Mouse (Mus musculus): ENCODE data around the gene Lhfpl5. TPM values are rescaled to one million over a fixed set of nuclear protein-coding genes. Genes with fewer than 3 reads are reported as not detected.

Gene Lhfpl5
- polyA plus RNA-seq, 1 experiment from 2014 or later = 0.48 TPM

Small RNAs within 50 kb of the gene (microRNA-seq; reads per million reads assigned to microRNA genes)
- not detected for gene Gm25195
- gene Mir6969 = not detected

Other genes starting within 250 kb of the Lhfpl5 start
- 615 and 635 TPM in 2 replicates for gene Rpl10a, start 247.2 kb upstream of the Lhfpl5 start, polyA plus RNA-seq (2015; fragmentation: Nextera tagmentation; extraction: Ambion mirVana)
- gene Tead3, start 224.8 kb upstream of the Lhfpl5 start, polyA plus RNA-seq (2015; fragmentation: Nextera tagmentation; extraction: Ambion mirVana) = 11.6 and 12.4 TPM in 2 replicates
- 7.6 and 9.3 TPM in 2 replicates for gene Tulp1, start 210.4 kb upstream of the Lhfpl5 start, polyA plus RNA-seq (2015; fragmentation: Nextera tagmentation; extraction: Ambion mirVana)
- 38.5 and 43.8 TPM in 2 replicates for gene Fkbp5, start 58.1 kb upstream of the Lhfpl5 start, polyA plus RNA-seq (2015; fragmentation: Nextera tagmentation; extraction: Ambion mirVana)
- gene Armc12, start 44.8 kb upstream of the Lhfpl5 start, polyA plus RNA-seq (2015; fragmentation: Nextera tagmentation; extraction: Ambion mirVana) = not detected in 2 replicates
- not detected in 2 replicates for gene Clpsl2, start 26.2 kb upstream of the Lhfpl5 start, polyA plus RNA-seq (2015; fragmentation: Nextera tagmentation; extraction: Ambion mirVana)
- 0.35 and 1.8 TPM in 2 replicates for gene Clps, start 14.9 kb upstream of the Lhfpl5 start, polyA plus RNA-seq (2015; fragmentation: Nextera tagmentation; extraction: Ambion mirVana)
- 62.2 and 69.2 TPM in 2 replicates for gene Srpk1, start 47.1 kb downstream of the Lhfpl5 start, polyA plus RNA-seq (2015; fragmentation: Nextera tagmentation; extraction: Ambion mirVana)
- 0.43 and 0.74 TPM in 2 replicates for gene Slc26a8, start 114.6 kb downstream of the Lhfpl5 start, polyA plus RNA-seq (2015; fragmentation: Nextera tagmentation; extraction: Ambion mirVana)
- 46.1 and 49.8 TPM in 2 replicates for gene Mapk14, start 115.7 kb downstream of the Lhfpl5 start, polyA plus RNA-seq (2015; fragmentation: Nextera tagmentation; extraction: Ambion mirVana)
- gene AC170998.1, start 150.4 kb downstream of the Lhfpl5 start, polyA plus RNA-seq (2015; fragmentation: Nextera tagmentation; extraction: Ambion mirVana) = 2.7 and 3.2 TPM in 2 replicates
- gene Mapk13, start 193.7 kb downstream of the Lhfpl5 start, polyA plus RNA-seq (2015; fragmentation: Nextera tagmentation; extraction: Ambion mirVana) = 78.6 and 80.0 TPM in 2 replicates
- 9.5 and 10.6 TPM in 2 replicates for gene Brpf3, start 225.4 kb downstream of the Lhfpl5 start, polyA plus RNA-seq (2015; fragmentation: Nextera tagmentation; extraction: Ambion mirVana)